Mouse (Mus musculus): ENCODE measurements around the gene Pnpla7.

DNA sequence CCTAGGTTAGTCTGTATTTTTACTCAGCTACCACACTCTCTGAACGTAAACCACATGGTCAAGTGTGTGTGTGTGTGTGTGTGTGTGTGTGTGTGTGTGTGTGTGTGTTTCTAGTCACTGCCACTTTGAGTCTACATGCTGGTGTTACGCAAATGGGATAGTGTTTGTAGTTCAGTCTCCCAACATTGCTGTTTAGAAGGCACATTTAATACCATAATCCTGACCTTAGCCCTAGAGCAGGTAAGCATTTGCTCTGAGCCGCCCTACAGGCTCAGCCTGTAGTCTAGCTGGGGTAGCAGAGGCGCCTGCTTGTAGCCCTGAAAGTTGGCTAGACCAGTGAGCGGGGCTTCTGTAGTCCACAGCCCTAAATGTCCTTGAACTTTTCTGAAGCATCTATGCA is 87.7 kb downstream of the Pnpla7 start:
- no peak for TF ChIP-seq CTCF (IDR thresholded peaks at IDR 0.05 in 2 of 3, conservative IDR thresholded peaks at IDR 0.05 in 1 of 3; ENCODE audit: control insufficient read depth in 1 of 3, insufficient read depth in 1 of 3, low read depth in 2 of 3, low read length in 3 of 3, poor library complexity in 1 of 3, severe bottlenecking in 1 of 3)
- TF ChIP-seq NRF1 (IDR thresholded peaks at IDR 0.05; ENCODE audit: insufficient read depth, low read depth, low read length, poor library complexity, severe bottlenecking), result no peak
- TF ChIP-seq GATA1 (IDR thresholded peaks at IDR 0.05; ENCODE audit: low read depth, low read length), result no peak
- TF ChIP-seq NELFE (IDR thresholded peaks at IDR 0.05; ENCODE audit: low read depth, low read length), result no peak
- no peak for TF ChIP-seq CHD2 (IDR thresholded peaks at IDR 0.05; ENCODE audit: low read length)
- no peak for TF ChIP-seq EP300 (IDR thresholded peaks at IDR 0.05; ENCODE audit: low read depth in 1 of 2, low read length in 2 of 2)
- TF ChIP-seq HCFC1 (IDR thresholded peaks at IDR 0.05; ENCODE audit: low read depth, low read length), result no peak
- TF ChIP-seq ZNF384 (IDR thresholded peaks at IDR 0.05; ENCODE audit: low read depth, low read length), result no peak
- no peak for TF ChIP-seq SIN3A (IDR thresholded peaks at IDR 0.05; ENCODE audit: low read length)
- no peak for TF ChIP-seq USF1 (IDR thresholded peaks at IDR 0.05; ENCODE audit: low read depth, low read length)
- no peak for TF ChIP-seq POLR2A (IDR thresholded peaks at IDR 0.05; ENCODE audit: control insufficient read depth in 1 of 2, insufficient read depth in 1 of 2, low read depth in 1 of 2, low read length in 2 of 2, poor library complexity in 1 of 2)
- TF ChIP-seq MAX (IDR thresholded peaks at IDR 0.05; ENCODE audit: low read length), result no peak
- no peak for TF ChIP-seq USF2 (IDR thresholded peaks at IDR 0.05; ENCODE audit: borderline replicate concordance in 1 of 2, insufficient read depth in 1 of 2, low read depth in 1 of 2, low read length in 2 of 2)
- no peak for TF ChIP-seq ETS1 (IDR thresholded peaks at IDR 0.05; ENCODE audit: low read depth, low read length)

Data from MEL (cell line).